In the genomic region with DNA sequence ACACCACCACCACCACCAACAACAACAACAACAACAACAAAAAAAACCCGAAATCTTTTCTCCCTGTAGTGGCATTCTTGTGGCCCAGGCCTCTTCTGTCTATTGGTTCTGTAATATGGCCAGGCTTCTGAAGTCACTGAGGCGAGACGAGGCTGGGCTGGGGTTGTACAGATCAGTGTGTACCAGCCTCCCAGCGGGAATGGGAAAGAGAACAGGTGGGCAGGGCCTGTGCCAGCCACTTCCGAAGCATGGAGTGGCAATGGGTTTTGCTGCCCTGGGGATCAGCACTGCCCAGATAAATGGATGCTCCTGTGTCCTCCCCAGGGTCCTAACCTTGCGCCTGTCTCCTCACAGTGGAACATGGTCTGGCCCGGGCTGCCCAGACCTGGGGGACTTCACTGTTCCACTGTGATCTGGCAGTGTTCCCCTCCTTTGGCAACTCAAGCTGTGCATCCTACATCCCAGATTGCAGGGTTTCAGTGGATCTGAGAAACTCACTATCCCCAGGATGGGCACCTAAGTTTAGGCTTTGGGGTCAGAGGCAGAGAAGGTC, we compare ENCODE assay signal across 11 mouse cellular contexts. TPM values are rescaled to one million over a fixed set of nuclear protein-coding genes. Genes with fewer than 3 reads are reported as not detected.
A peak's percentile ranks its signal among the peaks of the same experiment; 100 is the strongest.
DNase-seq lines count a peak whose midpoint lies in the region; ATAC-seq and TF ChIP-seq lines count a peak whose summit lies in the region.
"Had no signal": no experiment of that assay in that cellular context is flagged by ENCODE, and none has a peak within 500 bp of the region (broad histone marks: within the 10 kb centered on the region; RNA-seq: fewer than 3 reads in every experiment).

No protein-coding gene starts in this region.

- no peaks in the 10 kb centered on the region for H3K27me3 ChIP-seq in midbrain, embryonic 13.5 days
- H3K27me3 ChIP-seq in midbrain, embryonic 11.5 days (ENCODE audit: control insufficient read depth, insufficient read depth, low read length) = no peaks in the 10 kb centered on the region
- H3K27me3 ChIP-seq in kidney, embryonic 14.5 days (ENCODE audit: control insufficient read depth, insufficient read depth, low read length) = no peaks in the 10 kb centered on the region
- no peaks in the 10 kb centered on the region for H3K27me3 ChIP-seq in midbrain, postnatal 0 days (ENCODE audit: insufficient read depth, low read length)
- no peaks in the 10 kb centered on the region for H3K27me3 ChIP-seq in forebrain, embryonic 16.5 days (replicated peaks; ENCODE audit: control insufficient read depth, insufficient read depth, low read length)

- no peak overlapping the region for H3K9ac ChIP-seq in midbrain, embryonic 13.5 days (replicated peaks)
- H3K9ac ChIP-seq in midbrain, embryonic 11.5 days (ENCODE audit: low read length) = no peak overlapping the region
- H3K9ac ChIP-seq in kidney, embryonic 14.5 days (ENCODE audit: low read depth, low read length) = no peak overlapping the region
- no peak overlapping the region for H3K9ac ChIP-seq in midbrain, postnatal 0 days (replicated peaks; ENCODE audit: low read length, poor library complexity, severe bottlenecking)
- no peak overlapping the region for H3K9ac ChIP-seq in forebrain, embryonic 16.5 days (replicated peaks; ENCODE audit: low read depth, low read length)
- H3K9ac ChIP-seq: liver, embryonic 14.5 days had no signal

- H3K4me2 ChIP-seq in midbrain, embryonic 13.5 days (replicated peaks) = no peak overlapping the region
- H3K4me2 ChIP-seq in midbrain, embryonic 11.5 days = no peak overlapping the region
- no peak overlapping the region for H3K4me2 ChIP-seq in kidney, embryonic 14.5 days (replicated peaks; ENCODE audit: low read depth, low read length)
- H3K4me2 ChIP-seq in midbrain, postnatal 0 days (ENCODE audit: low read depth, low read length, poor library complexity, severe bottlenecking) = no peak overlapping the region
- H3K4me2 ChIP-seq in forebrain, embryonic 16.5 days (ENCODE audit: low read length) = no peak overlapping the region

- WGBS in midbrain, embryonic 13.5 days = 76% methylated on average over 7 of the region's 7 CpGs
- WGBS in midbrain, embryonic 11.5 days = 73% methylated on average over 7 of the region's 7 CpGs
- 68% methylated on average over 7 of the region's 7 CpGs for WGBS in kidney, embryonic 14.5 days
- 83% methylated on average over 7 of the region's 7 CpGs for WGBS in midbrain, postnatal 0 days
- 79% methylated on average over 7 of the region's 7 CpGs for WGBS in forebrain, embryonic 16.5 days

- TF ChIP-seq CTCF in midbrain, postnatal 0 days (IDR thresholded peaks at IDR 0.05) = no peak

- no peaks in the 10 kb centered on the region for H3K4me1 ChIP-seq in midbrain, embryonic 13.5 days (replicated peaks)
- no peaks in the 10 kb centered on the region for H3K4me1 ChIP-seq in midbrain, embryonic 11.5 days (ENCODE audit: control insufficient read depth, insufficient read depth, low read length)
- H3K4me1 ChIP-seq in kidney, embryonic 14.5 days (ENCODE audit: control insufficient read depth, insufficient read depth, low read length) = no peaks in the 10 kb centered on the region
- H3K4me1 ChIP-seq in midbrain, postnatal 0 days (ENCODE audit: insufficient read depth, low read length) = no peaks in the 10 kb centered on the region
- H3K4me1 ChIP-seq in forebrain, embryonic 16.5 days (replicated peaks; ENCODE audit: control insufficient read depth, insufficient read depth, low read length) = no peaks in the 10 kb centered on the region

- no peaks in the 10 kb centered on the region for H3K9me3 ChIP-seq in midbrain, embryonic 13.5 days
- H3K9me3 ChIP-seq in midbrain, embryonic 11.5 days (ENCODE audit: control insufficient read depth, low read length) = no peaks in the 10 kb centered on the region
- H3K9me3 ChIP-seq in kidney, embryonic 14.5 days (ENCODE audit: control insufficient read depth, low read length) = no peaks in the 10 kb centered on the region
- no peaks in the 10 kb centered on the region for H3K9me3 ChIP-seq in midbrain, postnatal 0 days (ENCODE audit: low read length)
- H3K9me3 ChIP-seq in forebrain, embryonic 16.5 days (ENCODE audit: control insufficient read depth, low read length) = no peaks in the 10 kb centered on the region

- no peak overlapping the region for H3K27ac ChIP-seq in midbrain, embryonic 13.5 days
- no peak overlapping the region for H3K27ac ChIP-seq in midbrain, embryonic 11.5 days (ENCODE audit: low read depth, low read length)
- no peak overlapping the region for H3K27ac ChIP-seq in kidney, embryonic 14.5 days (ENCODE audit: low read depth, low read length)
- no peak overlapping the region for H3K27ac ChIP-seq in midbrain, postnatal 0 days (ENCODE audit: low read depth, low read length)
- no peak overlapping the region for H3K27ac ChIP-seq in forebrain, embryonic 16.5 days (ENCODE audit: low read length)
- H3K27ac ChIP-seq: liver, embryonic 14.5 days had no signal

- no peaks in the 10 kb centered on the region for H3K36me3 ChIP-seq in midbrain, embryonic 13.5 days
- H3K36me3 ChIP-seq in midbrain, embryonic 11.5 days (ENCODE audit: control insufficient read depth, insufficient read depth, low read length) = no peaks in the 10 kb centered on the region
- H3K36me3 ChIP-seq in kidney, embryonic 14.5 days (ENCODE audit: control insufficient read depth, insufficient read depth, low read length) = no peaks in the 10 kb centered on the region
- no peaks in the 10 kb centered on the region for H3K36me3 ChIP-seq in midbrain, postnatal 0 days (ENCODE audit: insufficient read depth, low read length)
- H3K36me3 ChIP-seq in forebrain, embryonic 16.5 days (ENCODE audit: control insufficient read depth, insufficient read depth) = no peaks in the 10 kb centered on the region

- DNase-seq in midbrain, embryonic 11.5 days (ENCODE audit: low spot score, missing footprints) = no peak
- DNase-seq in cerebellum, adult 9-10 months = peak; percentile 98
- DNase-seq in midbrain, postnatal 0 days (ENCODE audit: low spot score) = peak; percentile 14
- no peak for DNase-seq in adrenal gland, postnatal 14 days

- no peak overlapping the region for H3K4me3 ChIP-seq in midbrain, embryonic 13.5 days (replicated peaks)
- H3K4me3 ChIP-seq in midbrain, embryonic 11.5 days (ENCODE audit: low read depth, low read length) = no peak overlapping the region
- H3K4me3 ChIP-seq in kidney, embryonic 14.5 days (ENCODE audit: low read length) = no peak overlapping the region
- no peak overlapping the region for H3K4me3 ChIP-seq in midbrain, postnatal 0 days (ENCODE audit: low read depth, low read length)
- H3K4me3 ChIP-seq in forebrain, embryonic 16.5 days (replicated peaks; ENCODE audit: low read length) = no peak overlapping the region
- H3K4me3 ChIP-seq: myocyte had no signal

- ATAC-seq in midbrain, embryonic 13.5 days = peak; percentile 41
- no peak for ATAC-seq in midbrain, embryonic 11.5 days (ENCODE audit: low FRiP score)
- ATAC-seq in kidney, embryonic 14.5 days (ENCODE audit: low FRiP score, low TSS enrichment) = 0 out of 2 replicates have a peak, but pooled peaks have one; percentile 41
- no peak for ATAC-seq in midbrain, postnatal 0 days (ENCODE audit: low FRiP score)
- ATAC-seq in forebrain, embryonic 16.5 days = no peak

RNA-seq across cellular contexts. Expression of a gene that starts 48.6 kb away (rescaled TPM):
- 0.40 and 0.50 TPM in 2 replicates for polyA plus RNA-seq in midbrain, embryonic 13.5 days (2015; fragmentation: Nextera tagmentation; extraction: Ambion mirVana)
- not detected in 2 replicates for polyA plus RNA-seq in midbrain, embryonic 11.5 days (2014; fragmentation: Nextera tagmentation; extraction: Ambion mirVana)
- 3.4 and 8.6 TPM in 2 replicates for polyA plus RNA-seq in kidney, embryonic 14.5 days (2014; fragmentation: Nextera tagmentation; extraction: Ambion mirVana)
- total RNA-seq in midbrain, postnatal 0 days (2014; rRNA removed) = 2.8 TPM in 1 of 2 replicates, not detected in the other
- polyA plus RNA-seq in midbrain, postnatal 0 days (2015; fragmentation: Nextera tagmentation; extraction: Ambion mirVana) = 1.3 and 2.4 TPM in 2 replicates
- total RNA-seq in adrenal gland, postnatal 14 days (2021) = 2.5 and 49.5 TPM in 2 replicates
- 0.53 TPM in 1 of 2 replicates, not detected in the other for polyA plus RNA-seq in forebrain, embryonic 16.5 days (2015; fragmentation: Nextera tagmentation; extraction: Ambion mirVana)
- total RNA-seq: heart, postnatal 10 days had no signal
- polyA plus RNA-seq: gonadal fat pad, adult 2 months; myocyte had no signal

Comparison
In these comparisons a context has a peak if more than half of its experiments do, and no peak if none do; other contexts are left out.
1. ATAC-seq: peak in midbrain, embryonic 13.5 days (single experiment) and kidney, embryonic 14.5 days (single experiment); none in midbrain, embryonic 11.5 days (single experiment), midbrain, postnatal 0 days (single experiment) and forebrain, embryonic 16.5 days (single experiment).
2. DNase-seq: peak in cerebellum, adult 9-10 months (single experiment) and midbrain, postnatal 0 days (single experiment); none in midbrain, embryonic 11.5 days (single experiment) and adrenal gland, postnatal 14 days (single experiment).